Mouse (Mus musculus): ENCODE results near the gene Tmem117.

DNA sequence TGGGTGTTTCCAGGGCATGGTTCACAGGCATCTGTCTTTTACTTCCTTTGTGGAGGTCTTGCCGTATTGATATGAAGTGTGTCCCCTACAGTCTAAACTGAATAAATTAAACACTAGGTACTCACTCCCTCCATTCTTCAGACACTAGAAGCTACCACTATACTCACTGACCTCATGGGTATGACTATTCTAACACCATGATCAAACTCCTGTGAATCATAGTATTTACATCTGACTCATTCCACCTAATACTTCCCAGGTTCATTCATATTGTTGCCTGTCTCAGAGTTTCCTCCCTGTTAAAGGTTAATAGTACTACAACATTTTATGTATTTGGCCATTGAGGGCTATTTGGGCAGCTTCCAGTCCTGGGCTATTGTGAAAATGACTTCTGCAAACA, 274.2 kb downstream of the Tmem117 start:
- TF ChIP-seq CTCF (IDR thresholded peaks at IDR 0.05) = no peak
- TF ChIP-seq EP300 (IDR thresholded peaks at IDR 0.05; ENCODE audit: insufficient read depth, low read depth, low read length) = no peak
- no peak for TF ChIP-seq POLR2A (IDR thresholded peaks at IDR 0.05; ENCODE audit: insufficient read depth, low read depth, low read length)

Data from heart, adult 2 months (tissue).